Mouse (Mus musculus): ENCODE results near the gene Ice2. TPM values are rescaled to one million over a fixed set of nuclear protein-coding genes. Genes with fewer than 3 reads are reported as not detected.

The Ice2 gene
- total and polyA plus RNA-seq, 3 experiments: 1.9 to 9.1 (median 4.9) TPM

GRCm38 (mm10) chr9:69472724-69473123 lies 75.0 kb downstream of the Ice2 start:
- Histone ChIP-seq H3K27me3 (ENCODE audit: control insufficient read depth, insufficient read depth, low read length) (no peaks in the 10 kb centered on the region), H3K4me1 (ENCODE audit: control insufficient read depth, insufficient read depth, low read length) (peaks cover 35% of the 10 kb centered on the region), H3K79me2 (replicated peaks; ENCODE audit: control insufficient read depth, insufficient read depth, low read length) (no peaks in the 10 kb centered on the region), H3K4me3 (no peak overlapping the region), H3K9ac (ENCODE audit: low read depth, low read length) (no peak overlapping the region), H3K36me3 (ENCODE audit: control insufficient read depth, insufficient read depth, low read length) (peaks cover 24% of the 10 kb centered on the region), H3K27ac (peak overlapping the region; percentile 24)
- 24% methylated on average over 6 of the region's 6 CpGs for WGBS
- DNase-seq: peak; percentile 67 to 83
- intact Hi-C loops (cut with DNase I): loop anchor here (2.0 kb wide), 1 partner anchor 16 kb away; no protein-coding TSS in a partner anchor
- 0 out of 2 replicates have a peak, but pooled peaks have one; percentile 13 for TF ChIP-seq POLR2A (IDR thresholded peaks at IDR 0.05; ENCODE audit: insufficient read depth, low read depth, low read length)
- 0 out of 2 replicates have a peak, but pooled peaks have one; percentile 55 for TF ChIP-seq EP300 (IDR thresholded peaks at IDR 0.05; ENCODE audit: insufficient read depth, low read depth, low read length)
- no peak for TF ChIP-seq CTCF (IDR thresholded peaks at IDR 0.05)

GRCm38 (mm10) chr9:69475873-69476272 lies 78.2 kb downstream of the Ice2 start:
- 66% methylated on average over 6 of the region's 6 CpGs for WGBS
- H3K27ac ChIP-seq: no peak overlapping the region
- H3K4me3 ChIP-seq: no peak overlapping the region

GRCm38 (mm10) chr9:69477195-69477823 lies 79.6 kb downstream of the Ice2 start:
- DNase-seq: peak; percentile 51 to 66
- Histone ChIP-seq H3K27me3 (ENCODE audit: control insufficient read depth, insufficient read depth, low read length) (no peaks in the 10 kb centered on the region), H3K36me3 (ENCODE audit: control insufficient read depth, insufficient read depth, low read length) (peaks cover 23% of the 10 kb centered on the region), H3K4me3 (no peak overlapping the region), H3K79me2 (replicated peaks; ENCODE audit: control insufficient read depth, insufficient read depth, low read length) (no peaks in the 10 kb centered on the region), H3K4me1 (ENCODE audit: control insufficient read depth, insufficient read depth, low read length) (peaks cover 33% of the 10 kb centered on the region), H3K9ac (ENCODE audit: low read depth, low read length) (no peak overlapping the region), H3K27ac (peak overlapping the region; percentile 56)
- intact Hi-C loops (cut with DNase I): loop anchor here (1.0 to 5.0 kb wide), 2 partner anchors 21 to 35 kb away; no protein-coding TSS in a partner anchor
- WGBS: 15% methylated on average over 14 of the region's 14 CpGs
- peak; percentile 59; the same call in 1 of the 2 replicates for TF ChIP-seq POLR2A (IDR thresholded peaks at IDR 0.05; ENCODE audit: insufficient read depth, low read depth, low read length)
- peak; percentile 53; the same call in 1 of the 2 replicates for TF ChIP-seq EP300 (IDR thresholded peaks at IDR 0.05; ENCODE audit: insufficient read depth, low read depth, low read length)
- TF ChIP-seq CTCF (IDR thresholded peaks at IDR 0.05): no peak

More at GRCm38 (mm10) chr9:69475873-69476272, 78.2 kb downstream of the Ice2 start:
- Histone ChIP-seq H3K4me1 (ENCODE audit: control insufficient read depth, insufficient read depth, low read length) (peaks cover 40% of the 10 kb centered on the region), H3K36me3 (ENCODE audit: control insufficient read depth, insufficient read depth, low read length) (peaks cover 26% of the 10 kb centered on the region), H3K9ac (ENCODE audit: low read depth, low read length) (no peak overlapping the region), H3K27me3 (ENCODE audit: control insufficient read depth, insufficient read depth, low read length) (no peaks in the 10 kb centered on the region), H3K79me2 (replicated peaks; ENCODE audit: control insufficient read depth, insufficient read depth, low read length) (no peaks in the 10 kb centered on the region)
- no peak for TF ChIP-seq CTCF (IDR thresholded peaks at IDR 0.05)
- DNase-seq: no peak
- intact Hi-C loops (cut with DNase I): loop anchor here (5.0 kb wide), 1 partner anchor 34 kb away; no protein-coding TSS in a partner anchor

- 35% methylated on average over 6 of the region's 6 CpGs for WGBS
- H3K36me3 ChIP-seq (ENCODE audit: control insufficient read depth, insufficient read depth, low read length): peaks cover 23% of the 10 kb centered on the region
- peak overlapping the region; percentile 22; the same call in 1 of the 2 replicates for H3K9ac ChIP-seq (ENCODE audit: low read depth, low read length)
- DNase-seq: no peak
- TF ChIP-seq CTCF (IDR thresholded peaks at IDR 0.05) (no peak), EP300 (IDR thresholded peaks at IDR 0.05; ENCODE audit: insufficient read depth, low read depth, low read length) (no peak), POLR2A (IDR thresholded peaks at IDR 0.05; ENCODE audit: insufficient read depth, low read depth, low read length) (no peak)
- no peaks in the 10 kb centered on the region for H3K79me2 ChIP-seq (replicated peaks; ENCODE audit: control insufficient read depth, insufficient read depth, low read length)
- no peaks in the 10 kb centered on the region for H3K27me3 ChIP-seq (ENCODE audit: control insufficient read depth, insufficient read depth, low read length)
- intact Hi-C loops (cut with DNase I): loop anchor here (1.0 to 5.0 kb wide), 2 partner anchors 22 to 36 kb away; no protein-coding TSS in a partner anchor
- peaks cover 30% of the 10 kb centered on the region for H3K4me1 ChIP-seq (ENCODE audit: control insufficient read depth, insufficient read depth, low read length)
- H3K27ac ChIP-seq: peak overlapping the region; percentile 56
- H3K4me3 ChIP-seq: no peak overlapping the region
These were observed 80.1 kb downstream of the Ice2 start for GRCm38 (mm10) chr9:69477824-69478222.

GRCm38 (mm10) chr9:69480344-69480743 lies 82.6 kb downstream of the Ice2 start:
- WGBS: 5% methylated on average over 1 of the region's 1 CpGs
- no peaks in the 10 kb centered on the region for H3K27me3 ChIP-seq (ENCODE audit: control insufficient read depth, insufficient read depth, low read length)

More at GRCm38 (mm10) chr9:69480344-69480743, 82.6 kb downstream of the Ice2 start:
- DNase-seq: peak; percentile 70 to 80
- Histone ChIP-seq H3K9ac (ENCODE audit: low read depth, low read length) (no peak overlapping the region), H3K36me3 (ENCODE audit: control insufficient read depth, insufficient read depth, low read length) (peaks cover 23% of the 10 kb centered on the region), H3K4me3 (no peak overlapping the region), H3K79me2 (replicated peaks; ENCODE audit: control insufficient read depth, insufficient read depth, low read length) (no peaks in the 10 kb centered on the region), H3K4me1 (ENCODE audit: control insufficient read depth, insufficient read depth, low read length) (peaks cover 27% of the 10 kb centered on the region), H3K27ac (no peak overlapping the region)
- intact Hi-C loops (cut with DNase I): loop anchor here (1.0 to 2.0 kb wide), 2 partner anchors 61 to 122 kb away; no protein-coding TSS in a partner anchor
- TF ChIP-seq POLR2A (IDR thresholded peaks at IDR 0.05; ENCODE audit: insufficient read depth, low read depth, low read length): no peak
- TF ChIP-seq EP300 (IDR thresholded peaks at IDR 0.05; ENCODE audit: insufficient read depth, low read depth, low read length): 0 out of 2 replicates have a peak, but pooled peaks have one; percentile 38
- peak; percentile 96 for TF ChIP-seq CTCF (IDR thresholded peaks at IDR 0.05)

Small RNAs within 50 kb of the gene (microRNA-seq; reads per million reads assigned to microRNA genes)
- gene Mir3109: 0 to 0.39 reads per million in 2 experiments

Other genes starting within 250 kb of the Ice2 start
- 10 to 100 TPM; 59.7 to 72.5 TPM for gene Anxa2, start 55.7 kb downstream of the Ice2 start, total RNA-seq (2021)
- 97.4 and 123 TPM in 2 replicates for gene Anxa2, start 55.7 kb downstream of the Ice2 start, polyA plus RNA-seq (2012; rRNA removed)